Mouse (Mus musculus): ENCODE measurements around the gene Zic2.

Zic2 gene

GRCm38 (mm10) chr14:122476822-122477215 lies 1.6 kb downstream of the Zic2 start:
- DNase-seq (ENCODE audit: low read depth, low spot score), result no peak

GRCm38 (mm10) chr14:122477261-122477671 lies 2.0 kb downstream of the Zic2 start:
- DNase-seq (ENCODE audit: low read depth, low spot score), result no peak

- DNase-seq (ENCODE audit: low read depth, low spot score), result no peak
Measured at GRCm38 (mm10) chr14:122477971-122478573, 2.8 kb downstream of the Zic2 start.

- DNase-seq (ENCODE audit: low read depth, low spot score), result no peak
Measured at GRCm38 (mm10) chr14:122478574-122479011, 3.4 kb downstream of the Zic2 start.

- no peak for DNase-seq (ENCODE audit: low read depth, low spot score)
Measured at GRCm38 (mm10) chr14:122479461-122480109, 4.3 kb downstream of the Zic2 start.

- no peak for DNase-seq (ENCODE audit: low read depth, low spot score)
Measured at GRCm38 (mm10) chr14:122480355-122480754, 5.1 kb downstream of the Zic2 start.

- no peak for DNase-seq (ENCODE audit: low read depth, low spot score)
Measured at GRCm38 (mm10) chr14:122481181-122481580, 5.9 kb downstream of the Zic2 start.

- DNase-seq (ENCODE audit: low read depth, low spot score), result no peak
Measured at GRCm38 (mm10) chr14:122482081-122483023, 7.1 kb downstream of the Zic2 start.

GRCm38 (mm10) chr14:122483024-122483385 lies 7.8 kb downstream of the Zic2 start:
- DNase-seq (ENCODE audit: low read depth, low spot score), result no peak

GRCm38 (mm10) chr14:122483556-122484421 lies 8.6 kb downstream of the Zic2 start:
- no peak for DNase-seq (ENCODE audit: low read depth, low spot score)

- DNase-seq (ENCODE audit: low read depth, low spot score), result no peak
Measured at GRCm38 (mm10) chr14:122484458-122484843, 9.2 kb downstream of the Zic2 start.

GRCm38 (mm10) chr14:122484844-122485551 lies 9.8 kb downstream of the Zic2 start:
- DNase-seq (ENCODE audit: low read depth, low spot score), result no peak

GRCm38 (mm10) chr14:122485635-122486181 lies 10.5 kb downstream of the Zic2 start:
- no peak for DNase-seq (ENCODE audit: low read depth, low spot score)

- DNase-seq (ENCODE audit: low read depth, low spot score), result peak; percentile 22
Measured at GRCm38 (mm10) chr14:122486611-122487010, 11.4 kb downstream of the Zic2 start.

- DNase-seq (ENCODE audit: low read depth, low spot score), result no peak
Measured at GRCm38 (mm10) chr14:122487366-122487765, 12.1 kb downstream of the Zic2 start.

GRCm38 (mm10) chr14:122489041-122489440 lies 13.8 kb downstream of the Zic2 start:
- no peak for DNase-seq (ENCODE audit: low read depth, low spot score)

GRCm38 (mm10) chr14:122489686-122490414 lies 14.6 kb downstream of the Zic2 start:
- DNase-seq (ENCODE audit: low read depth, low spot score), result no peak

- no peak for DNase-seq (ENCODE audit: low read depth, low spot score)
Measured at GRCm38 (mm10) chr14:122490441-122491328, 15.4 kb downstream of the Zic2 start, which contains the start of gene Gm10837. Gm10837 (plus strand) TSS chr14:122490586.

GRCm38 (mm10) chr14:122491521-122491920 lies 16.3 kb downstream of the Zic2 start:
- DNase-seq (ENCODE audit: low read depth, low spot score), result no peak

Measured in 3T3-L1 (cell line).